Mouse (Mus musculus): ENCODE results near the gene Dennd5a. TPM values are rescaled to one million over a fixed set of nuclear protein-coding genes. Genes with fewer than 3 reads are reported as not detected.

Gene Dennd5a
- total RNA-seq, 4 experiments from 2014 or later, result 213 to 277 (median 242) TPM

DNA sequence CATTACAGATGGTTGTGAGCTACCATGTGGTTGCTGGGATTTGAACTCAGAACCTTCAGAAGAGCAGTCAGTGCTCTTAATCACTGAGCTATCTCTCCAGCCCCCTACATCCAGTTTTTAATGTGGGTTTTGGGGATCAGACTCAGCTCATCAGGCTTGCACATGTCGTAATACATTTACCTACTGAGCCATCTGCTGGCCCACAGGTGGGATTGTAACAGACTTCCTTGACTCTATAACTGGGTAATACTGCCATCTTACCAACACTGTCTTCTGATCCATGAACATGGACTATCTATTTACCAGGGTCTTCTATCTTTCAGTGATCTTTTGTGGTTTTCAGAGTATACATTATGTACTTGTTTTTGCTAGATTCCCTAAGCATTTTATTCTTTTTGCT lies 74.0 kb downstream of the Dennd5a start:
- DNase-seq (ENCODE audit: low spot score in 2 of 2), result no peak

DNA sequence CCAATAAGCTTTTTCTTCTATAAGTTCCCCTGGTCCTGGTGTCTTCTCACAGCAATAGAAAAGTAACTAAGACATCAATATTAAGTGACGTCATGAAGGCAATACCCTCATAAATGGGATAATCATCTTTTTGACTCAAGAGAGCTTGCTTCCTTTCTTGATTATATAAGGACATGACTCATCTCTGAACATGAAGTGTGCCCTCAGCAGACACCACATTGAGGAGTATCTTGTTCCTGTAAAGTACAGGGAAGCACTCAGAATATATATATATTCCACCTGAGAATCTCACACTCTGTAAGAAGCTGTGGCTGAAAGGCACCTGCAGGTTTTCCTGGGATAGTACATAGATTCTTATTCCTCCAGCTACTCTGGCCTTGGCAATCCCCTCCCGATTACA lies 77.7 kb downstream of the Dennd5a start:
- no peak for DNase-seq (ENCODE audit: low spot score in 2 of 2)

DNA sequence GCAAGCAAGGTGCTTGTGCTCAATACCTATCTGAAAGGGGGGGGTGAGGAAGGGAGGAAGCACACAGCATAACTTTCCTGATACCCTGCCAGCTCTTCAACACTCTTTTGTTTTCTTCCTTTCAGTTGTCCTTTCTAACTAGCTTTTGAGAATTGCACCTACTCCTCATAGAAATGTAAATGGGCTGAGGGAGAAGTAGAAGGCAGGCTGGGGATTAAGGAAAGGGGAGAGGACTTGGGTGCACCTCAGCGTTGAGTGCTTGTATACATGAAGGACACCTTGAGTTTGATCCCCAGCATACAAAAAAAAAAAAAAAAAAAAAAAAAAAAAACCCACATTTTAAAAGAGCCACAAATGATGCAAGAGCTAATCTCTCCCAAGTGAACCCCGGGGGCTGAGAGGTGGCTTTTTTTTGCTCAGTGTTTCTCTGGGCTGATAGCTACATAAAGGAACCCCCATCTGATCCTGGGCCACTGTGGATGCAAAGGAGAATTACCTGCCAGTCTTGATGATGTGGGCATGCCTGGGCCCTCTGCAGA lies 78.6 kb downstream of the Dennd5a start:
- DNase-seq (ENCODE audit: low spot score in 2 of 2), result no peak

DNA sequence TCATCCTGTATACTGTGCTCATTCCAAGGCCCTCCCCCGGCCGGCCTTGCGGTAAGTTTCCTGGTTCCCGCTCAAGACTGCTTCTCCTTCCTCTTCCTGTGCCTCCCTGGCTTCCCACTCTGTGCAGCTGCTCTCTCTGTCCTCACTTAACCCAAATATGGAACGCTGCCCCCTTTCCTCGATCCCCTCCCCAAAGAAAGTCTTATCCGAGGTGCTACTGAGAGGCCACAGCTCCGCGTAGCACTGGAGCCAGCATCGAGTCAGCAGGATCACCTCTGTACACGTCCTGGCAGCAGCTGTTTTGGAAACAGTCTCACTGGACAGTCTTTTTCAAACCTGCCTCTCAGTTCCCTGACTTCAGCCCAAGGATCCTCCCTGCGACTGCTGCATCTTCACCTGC lies 81.1 kb downstream of the Dennd5a start:
- no peak for DNase-seq (ENCODE audit: low spot score in 2 of 2)

DNA sequence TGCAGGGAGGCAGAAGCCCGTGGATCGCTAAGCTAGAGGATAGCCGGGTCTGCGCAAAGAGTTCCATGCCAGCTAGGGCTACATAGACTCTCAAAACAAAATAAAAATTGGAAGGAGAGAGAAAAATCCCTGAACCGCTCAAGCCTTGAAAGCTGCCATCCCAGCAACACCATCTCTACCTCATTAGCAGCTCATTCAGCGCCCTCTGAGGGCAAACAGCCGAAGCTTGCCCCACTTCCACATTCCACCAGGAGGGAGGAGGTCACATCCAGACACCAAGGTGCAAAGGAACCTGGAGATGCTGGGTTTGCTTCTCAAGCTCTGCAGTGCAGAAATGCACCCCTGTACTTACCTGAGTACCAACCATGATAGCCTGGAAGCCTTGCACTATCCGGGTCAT lies 84.2 kb downstream of the Dennd5a start:
- DNase-seq (ENCODE audit: low spot score in 2 of 2), result no peak

DNA sequence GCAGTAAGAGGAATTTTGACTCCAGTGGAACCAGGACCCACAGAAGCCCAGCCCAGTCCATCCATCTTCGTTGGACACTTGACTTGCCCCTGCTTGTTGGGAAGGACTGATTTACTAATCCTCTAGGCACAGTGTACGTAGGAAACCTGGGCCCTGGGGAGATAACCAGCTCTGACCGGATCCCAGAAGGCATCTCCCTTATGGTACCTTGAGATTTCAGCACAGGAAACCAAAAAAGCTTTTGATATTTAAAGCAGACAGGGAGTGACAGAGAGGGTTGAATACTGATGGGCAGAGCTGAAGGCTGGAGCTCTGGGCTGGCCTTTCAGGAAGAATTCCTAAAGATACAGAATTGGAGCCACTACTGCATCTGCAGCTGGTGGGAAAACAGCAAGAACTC lies 84.7 kb downstream of the Dennd5a start:
- no peak for DNase-seq (ENCODE audit: low spot score in 2 of 2)

DNA sequence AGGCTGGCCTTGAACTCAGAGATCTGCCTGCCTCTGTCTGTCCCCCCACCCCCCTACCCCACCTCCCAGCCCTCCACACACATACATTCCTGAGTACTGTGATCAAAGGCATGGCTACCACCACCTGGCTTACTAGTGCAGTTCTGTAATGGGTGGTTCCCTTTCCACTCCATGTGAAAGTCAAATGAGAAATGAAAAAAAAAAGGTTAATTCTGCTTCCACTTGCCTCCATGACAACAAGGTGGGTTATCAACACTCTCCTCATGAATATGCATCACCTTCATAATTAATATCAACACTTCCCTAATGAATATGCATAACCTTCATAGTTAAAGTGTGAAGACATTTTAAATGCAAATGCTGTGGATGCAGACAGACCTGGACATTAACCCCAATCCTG lies 85.2 kb downstream of the Dennd5a start:
- no peak for DNase-seq (ENCODE audit: low spot score in 2 of 2)

DNA sequence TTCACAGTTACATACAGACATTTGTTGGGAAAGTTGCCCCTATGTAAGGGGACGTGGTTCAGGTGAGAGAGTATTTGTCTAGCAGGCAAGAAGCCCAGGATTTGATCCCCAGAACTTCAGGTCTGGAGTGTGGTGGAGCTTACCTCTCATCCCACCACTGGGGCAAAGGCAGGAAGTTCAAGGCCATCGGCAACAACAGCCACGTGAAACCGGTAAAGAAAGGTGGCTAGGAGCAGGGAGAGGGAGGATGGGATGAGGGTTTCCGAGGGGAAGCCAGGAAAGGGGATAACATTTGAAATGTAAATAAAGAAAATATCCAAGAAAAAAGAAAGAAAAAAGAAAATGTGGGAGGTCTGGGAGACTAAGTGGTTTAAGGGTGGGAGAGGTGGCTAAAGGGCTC lies 87.1 kb downstream of the Dennd5a start:
- no peak for DNase-seq (ENCODE audit: low spot score in 2 of 2)

DNA sequence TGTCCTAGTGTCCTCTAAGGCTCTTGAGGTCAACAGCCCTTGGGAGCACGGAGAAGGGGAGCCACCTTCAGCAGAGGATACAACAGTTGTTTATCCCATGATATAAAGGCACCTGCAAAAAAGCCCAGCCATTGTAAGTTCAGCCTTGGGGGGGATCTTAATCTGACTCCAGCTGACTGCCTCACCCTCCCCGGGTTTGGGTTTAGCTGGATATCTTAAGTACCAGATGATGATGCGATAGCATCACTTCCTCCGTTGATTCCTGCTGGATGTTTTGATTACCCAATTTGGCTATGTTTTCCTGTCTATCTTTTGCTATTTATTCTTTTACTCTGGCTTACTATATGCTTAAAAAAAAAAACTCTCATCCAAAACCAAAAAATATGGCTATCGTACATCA lies 89.0 kb downstream of the Dennd5a start:
- DNase-seq (ENCODE audit: low spot score in 2 of 2), result no peak

DNA sequence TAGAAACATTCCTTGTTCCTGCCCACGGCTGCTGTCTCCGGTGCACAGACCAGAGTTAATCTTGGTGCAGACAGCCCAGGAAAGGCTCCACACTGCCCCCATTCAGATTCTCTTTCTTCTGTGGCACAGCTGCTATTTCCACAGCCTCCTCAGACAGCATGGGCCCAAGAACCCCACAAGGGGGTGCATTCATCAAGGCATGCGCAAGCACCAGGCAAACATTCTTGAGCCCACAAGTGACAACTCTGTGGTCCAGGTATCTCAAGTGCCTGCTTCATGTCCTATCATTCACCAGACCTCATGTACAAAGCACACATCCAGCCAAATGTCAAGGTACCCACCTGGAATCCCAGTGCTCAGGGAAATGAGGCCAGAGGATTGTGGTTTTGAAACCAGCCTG lies 91.8 kb downstream of the Dennd5a start:
- DNase-seq (ENCODE audit: low spot score in 2 of 2), result no peak

DNA sequence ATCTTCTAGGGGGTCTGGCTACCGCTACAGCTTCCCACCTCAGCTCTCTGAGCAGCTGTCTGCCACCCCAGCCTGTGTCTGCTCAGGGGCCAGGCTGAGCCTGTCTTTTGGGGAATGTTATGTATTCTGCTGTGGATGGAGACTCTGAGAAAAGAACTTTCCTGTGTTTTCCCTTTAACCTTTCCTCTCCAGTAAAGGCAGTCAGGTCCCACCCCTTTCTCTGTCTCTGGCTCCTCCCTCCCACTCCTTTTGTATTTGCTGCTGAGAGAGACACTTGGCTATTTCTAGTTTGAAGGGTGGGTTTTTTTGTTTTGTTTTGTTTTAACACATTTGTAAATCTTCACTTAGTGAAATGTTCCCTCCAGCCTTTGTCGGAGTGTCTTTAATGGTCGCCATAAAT lies 93.6 kb downstream of the Dennd5a start:
- no peak for DNase-seq (ENCODE audit: low spot score in 2 of 2)

DNA sequence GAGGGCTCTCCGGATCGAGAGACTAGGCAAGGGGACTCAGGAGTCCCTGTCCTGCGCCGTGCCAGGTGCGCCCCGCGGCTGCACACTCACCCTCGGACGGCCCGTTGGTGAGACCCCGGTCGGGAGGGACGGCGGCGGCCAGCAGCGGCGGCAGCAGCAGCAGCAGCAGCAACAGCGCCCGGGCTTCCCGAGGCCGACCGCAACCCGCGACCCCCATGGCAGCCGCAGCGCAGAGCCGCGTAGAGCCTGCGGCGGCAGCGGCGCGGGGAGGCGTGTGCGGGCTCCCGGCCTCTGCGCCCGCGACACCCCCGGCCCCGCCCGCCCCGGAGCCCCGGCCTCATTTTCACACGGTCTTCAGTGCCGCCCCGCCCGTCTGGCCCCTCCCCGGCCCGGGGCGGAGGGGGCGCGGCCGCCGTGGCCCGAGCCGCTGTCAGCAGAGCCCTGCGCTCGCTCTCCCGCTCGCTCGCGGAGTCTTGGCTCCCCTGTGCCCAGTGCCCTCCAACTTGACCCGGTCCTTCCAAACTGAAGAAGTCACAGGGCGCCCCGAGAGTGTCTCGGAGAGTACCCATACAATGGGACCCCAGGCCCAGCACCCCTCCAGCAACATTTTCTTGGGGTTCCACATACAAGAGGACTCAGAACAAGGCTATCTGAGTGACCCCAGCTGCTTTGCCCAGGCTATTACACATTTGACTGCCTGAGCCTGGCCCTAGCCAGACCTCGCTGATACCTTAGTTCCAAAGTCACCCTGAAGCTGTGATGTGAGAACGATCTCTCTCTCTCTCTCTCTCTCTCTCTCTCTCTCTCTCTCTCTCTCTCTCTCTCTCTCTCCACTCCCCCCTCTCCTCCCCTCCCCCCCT lies 94.7 kb downstream of the Dennd5a start, which contains the start of gene Scube2:
Gene Scube2, minus strand, starts transcription at position 310 of the 860 bp plus-strand sequence.
- DNase-seq (ENCODE audit: low spot score in 2 of 2), result no peak

DNA sequence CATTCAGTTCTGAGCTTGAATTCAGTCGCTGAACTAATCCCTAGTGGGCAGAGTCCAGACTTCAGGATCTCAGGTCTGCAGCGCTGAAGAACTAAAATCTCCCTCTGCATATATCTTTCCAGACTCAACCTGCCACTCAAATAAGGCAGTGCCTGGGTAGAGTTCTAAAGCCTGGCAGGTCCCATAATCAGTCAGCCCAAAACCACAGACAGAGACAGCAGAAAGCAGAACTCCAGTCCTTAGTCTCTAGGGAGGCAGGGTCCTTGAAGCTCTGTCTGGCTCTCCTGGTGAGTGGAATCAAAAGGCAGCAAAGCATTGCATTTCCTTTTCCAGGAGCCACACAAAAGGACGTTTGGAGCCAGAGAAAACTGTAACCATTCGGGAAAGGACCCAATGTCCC lies 96.7 kb downstream of the Dennd5a start:
- DNase-seq (ENCODE audit: low spot score in 2 of 2), result no peak

DNA sequence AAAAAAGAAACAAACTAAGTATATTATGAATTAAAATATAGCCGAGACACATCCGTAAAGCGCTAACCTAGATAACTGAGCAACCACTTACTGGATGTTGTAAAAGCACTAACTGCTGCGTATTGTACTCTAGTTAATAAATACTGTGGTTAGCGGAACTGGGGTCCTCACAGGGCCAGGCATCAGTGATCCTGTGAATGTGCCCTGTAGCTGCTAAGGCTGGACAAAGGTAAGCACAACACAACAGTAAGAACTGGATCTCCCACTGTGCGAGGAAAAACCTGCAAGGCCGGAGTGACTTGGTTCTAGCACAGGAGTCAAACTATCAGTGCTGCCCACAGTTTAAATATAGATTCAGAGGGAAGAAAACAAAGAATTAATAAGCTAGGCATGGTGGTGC lies 100.1 kb downstream of the Dennd5a start:
- DNase-seq (ENCODE audit: low spot score in 2 of 2), result no peak

DNA sequence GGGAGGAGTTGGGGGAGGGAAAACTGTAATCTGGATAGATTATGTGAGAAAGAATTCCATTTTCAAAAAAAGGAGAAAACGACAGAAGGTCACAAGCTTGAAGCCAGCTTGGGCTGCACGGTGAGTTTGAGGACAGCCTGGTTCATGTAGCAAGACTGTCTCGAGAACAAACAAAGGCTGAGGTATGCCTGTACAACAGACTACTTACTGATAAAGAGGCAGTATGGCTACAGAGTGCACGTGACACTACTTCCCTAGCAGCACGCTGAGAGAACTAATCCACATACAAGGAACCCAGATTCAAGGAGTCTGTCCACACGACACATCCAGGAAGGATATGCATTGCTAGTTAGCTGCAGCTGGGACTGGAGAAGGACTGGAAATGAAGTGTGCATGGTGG lies 100.9 kb downstream of the Dennd5a start:
- no peak for DNase-seq (ENCODE audit: low spot score in 2 of 2)

DNA sequence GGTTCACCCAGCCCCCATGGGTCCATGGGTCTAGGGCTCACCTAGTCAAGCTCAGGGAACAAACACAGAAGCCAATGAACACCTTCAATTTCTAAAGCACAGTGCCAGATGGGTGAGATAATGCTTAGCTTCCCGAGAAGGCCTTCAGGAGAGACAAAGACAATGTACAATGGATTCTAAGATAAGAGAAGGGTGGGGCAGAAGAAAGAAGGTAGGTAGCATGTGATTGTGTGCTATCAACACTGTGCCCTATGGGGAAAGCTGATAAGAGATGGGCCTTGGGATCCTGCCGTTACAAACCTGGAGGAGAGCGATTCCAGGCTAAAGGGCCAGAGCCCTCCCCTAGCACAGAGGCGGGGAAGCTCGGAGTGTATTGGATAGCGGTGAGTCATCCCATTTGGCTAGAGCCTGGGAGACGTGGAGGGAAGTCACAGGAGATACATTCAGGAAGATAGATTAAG lies 107.5 kb downstream of the Dennd5a start:
- DNase-seq (ENCODE audit: low spot score in 2 of 2), result no peak

DNA sequence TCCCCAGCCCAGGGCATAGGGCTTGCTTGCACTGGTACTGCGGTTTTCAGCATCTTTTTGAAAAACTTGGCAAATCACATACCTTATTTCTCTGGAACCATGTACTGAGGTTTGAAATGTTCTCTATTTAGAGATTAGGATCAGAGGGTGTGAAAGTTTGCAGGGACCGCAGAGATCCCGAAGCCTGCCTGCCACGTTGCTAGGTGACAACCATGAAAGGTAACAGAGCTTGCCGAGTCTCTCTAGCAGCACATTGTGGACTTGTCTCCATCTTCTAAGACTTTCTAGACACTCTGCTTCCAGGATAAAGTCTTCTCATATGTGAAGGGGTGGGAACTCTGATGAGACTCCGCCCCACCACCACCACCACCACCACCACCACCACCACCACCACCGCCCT lies 108.3 kb downstream of the Dennd5a start:
- no peak for DNase-seq (ENCODE audit: low spot score in 2 of 2)

DNA sequence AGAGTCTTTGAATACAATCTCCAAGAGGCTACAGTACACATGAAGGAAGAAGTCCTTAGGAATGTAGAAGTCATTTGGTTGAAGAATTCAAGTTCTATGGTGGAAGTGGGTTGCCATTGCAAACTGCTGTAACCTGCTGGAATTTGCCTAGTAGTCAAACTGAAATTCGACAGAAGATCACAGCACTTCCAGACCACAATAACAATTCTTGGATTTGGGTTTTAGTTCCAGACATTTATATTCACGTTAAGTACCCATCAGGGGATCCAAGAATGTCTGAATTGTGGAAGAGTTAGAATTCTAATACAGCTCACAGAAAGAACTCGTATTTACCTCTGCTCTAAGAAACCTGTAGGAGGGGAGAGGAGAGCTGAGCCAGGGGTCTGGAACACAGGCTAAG lies 109.7 kb downstream of the Dennd5a start:
- DNase-seq (ENCODE audit: low spot score in 2 of 2), result no peak

DNA sequence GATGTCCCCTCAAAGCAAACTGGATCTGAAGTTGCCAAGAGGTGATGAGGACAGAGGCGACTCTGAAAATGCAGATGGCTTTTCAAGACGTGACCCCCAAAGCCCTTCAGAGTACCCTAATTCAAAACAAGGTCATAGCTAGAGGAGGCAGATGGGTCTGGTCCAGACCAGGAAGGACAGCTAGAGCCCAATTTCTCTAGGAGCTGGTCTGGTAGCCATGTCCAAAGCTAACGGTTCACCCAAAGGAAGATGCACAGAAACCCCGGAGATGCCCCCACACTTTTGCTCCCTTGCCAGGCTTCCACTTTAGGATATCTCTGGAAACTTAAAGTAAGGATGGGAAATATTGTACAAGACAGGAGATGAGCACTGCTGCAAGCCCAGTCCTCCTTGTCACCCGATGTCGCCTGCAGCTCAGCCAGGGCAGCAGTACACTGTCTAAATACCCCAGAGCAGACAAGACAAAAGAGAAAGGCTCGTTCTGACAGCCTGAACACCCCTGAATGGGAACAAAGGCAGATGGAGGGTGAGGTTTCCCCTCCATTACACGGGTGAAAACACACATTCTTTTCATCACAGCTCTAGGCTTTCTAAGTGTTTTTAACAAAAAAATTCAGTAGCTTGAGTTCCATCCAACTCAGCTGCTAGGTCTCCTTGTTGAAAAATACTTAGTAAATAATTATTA lies 110.4 kb downstream of the Dennd5a start:
- no peak for DNase-seq (ENCODE audit: low spot score in 2 of 2)

DNA sequence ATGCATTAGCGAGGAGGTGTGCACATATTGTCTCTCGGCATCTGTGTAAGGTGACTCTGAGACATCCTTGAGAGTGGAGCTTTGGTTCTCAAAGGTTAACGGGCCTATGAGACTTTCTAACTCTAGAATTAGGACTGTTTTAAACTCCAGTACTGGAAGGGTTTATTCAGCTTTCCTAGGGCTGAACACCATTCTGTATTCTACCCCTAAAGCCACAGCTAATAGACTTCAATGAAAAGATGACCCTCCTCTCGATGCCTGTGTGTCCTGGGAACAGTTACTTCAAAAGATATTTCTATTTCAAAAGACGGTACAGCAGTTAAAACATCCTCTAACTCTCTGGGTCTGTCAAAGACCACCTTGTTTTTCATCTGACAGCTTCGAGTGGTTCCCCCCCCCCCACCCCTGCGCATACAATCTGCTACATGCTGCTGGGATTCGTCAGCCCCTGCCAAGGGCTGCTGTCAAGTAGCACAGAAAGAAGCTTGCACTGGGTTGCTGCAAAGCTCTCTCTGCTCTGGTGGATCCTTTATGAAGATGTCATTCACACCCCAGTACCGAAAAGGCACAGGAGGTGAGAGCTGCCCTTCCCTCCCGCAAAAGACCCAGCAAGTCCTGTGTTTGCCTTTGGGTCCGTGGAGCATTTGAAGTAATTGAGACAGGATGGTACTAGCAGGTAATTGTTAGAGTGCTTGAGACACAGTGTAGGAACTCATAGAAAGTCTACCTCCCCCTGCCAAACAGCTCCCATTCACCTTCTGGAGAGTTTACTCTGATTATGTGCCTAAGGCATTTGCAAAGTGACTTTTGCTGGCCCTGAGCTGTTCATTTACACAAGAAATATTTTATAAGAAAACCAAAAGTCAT lies 111.2 kb downstream of the Dennd5a start:
- no peak for DNase-seq (ENCODE audit: low spot score in 2 of 2)

DNA sequence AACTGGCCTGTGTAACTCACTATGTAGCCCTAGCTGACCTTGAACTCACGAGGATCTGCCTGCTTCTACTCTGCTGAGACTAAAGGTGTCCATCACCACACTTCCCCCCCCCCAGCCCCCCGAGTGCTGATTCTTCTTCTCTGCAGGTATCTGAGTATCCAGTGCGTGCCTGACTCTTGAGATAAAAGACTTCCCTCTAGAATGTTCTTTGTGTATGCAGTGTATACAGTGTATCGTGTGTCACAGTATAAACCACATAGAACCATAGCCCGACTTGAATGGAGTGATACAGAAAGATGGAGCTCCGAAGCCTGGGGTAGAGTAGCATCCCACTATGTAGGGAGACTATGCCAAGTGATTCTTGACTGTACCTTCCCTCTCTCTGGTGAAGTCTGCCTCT lies 116.2 kb downstream of the Dennd5a start:
- no peak for DNase-seq (ENCODE audit: low spot score in 2 of 2)

Data from left cerebral cortex, adult 8-10 months (tissue).